Mouse (Mus musculus) forebrain, embryonic 14.5 days (tissue): ENCODE measurements at regions not wholly inside any gene's neighbourhood (a gene's known extent, or its start where the extent isn't known, plus 50 kb on each side); places are given as distances from the start of the nearest gene placed in this dataset.
A peak's percentile ranks its signal among the peaks of the same experiment; 100 is the strongest.

Source experiments
- ATAC-seq: fragments of 200-750 bp; cut with Nextera tagmentation; 2 replicates; pipeline ENCODE4 v1.8.0; 2017; ENCODE audit warnings: mild to moderate bottlenecking, moderate library complexity
- DNase-seq: peaks from one replicate; pipeline ENCODE4 v3.0.0-alpha.2; 2015; ENCODE audit warnings: low spot score
- H3K27ac ChIP-seq: fragments of 300-500 bp; sonication (generic); 2 replicates; pipeline ENCODE4 v1.5.1; 2014; ENCODE audit warnings: low read depth, mild to moderate bottlenecking, control low read depth, low read length, moderate library complexity
- H3K27me3 ChIP-seq: fragments of 300-500 bp; sonication (generic); replicated peaks from 2 replicates; pipeline ENCODE4 v1.6.1; 2014; ENCODE audit warnings: low read length, control low read depth, mixed read lengths; ENCODE audit not compliant: control insufficient read depth, insufficient read depth
- H3K36me3 ChIP-seq: fragments of 300-500 bp; sonication (generic); 2 replicates; pipeline ENCODE4 v1.6.1; 2014; ENCODE audit warnings: low read length, control low read depth; ENCODE audit not compliant: control insufficient read depth, insufficient read depth
- H3K4me1 ChIP-seq: fragments of 300-500 bp; sonication (generic); 2 replicates; pipeline ENCODE4 v1.6.1; 2014; ENCODE audit warnings: antibody characterized with exemption, low read length, control low read depth; ENCODE audit not compliant: control insufficient read depth, insufficient read depth
- H3K4me2 ChIP-seq: fragments of 300-500 bp; sonication (generic); 2 replicates; pipeline ENCODE4 v1.6.1; 2014; ENCODE audit warnings: mild to moderate bottlenecking, control low read depth, low read length
- H3K4me3 ChIP-seq: fragments of 300-500 bp; sonication (generic); 2 replicates; pipeline ENCODE4 v1.5.1; 2014; ENCODE audit warnings: low read depth, low read length, control low read depth
- H3K9ac ChIP-seq: fragments of 300-500 bp; sonication (generic); 2 replicates; pipeline ENCODE4 v1.6.1; 2014; ENCODE audit warnings: mild to moderate bottlenecking, low read length, control low read depth, moderate library complexity
- H3K9me3 ChIP-seq: fragments of 300-500 bp; sonication (generic); replicated peaks from 2 replicates; pipeline ENCODE4 v1.6.1; 2016; ENCODE audit warnings: low read length, control low read depth, mixed read lengths; ENCODE audit not compliant: control insufficient read depth
- WGBS: fragments of 180-500 bp; shearing (Covaris S2); extraction: QIAGEN DNeasy Blood & Tissue Kit; methylation state at CpG from one replicate; pipeline ENCODE4 v1.1.7; 2014; 5-methylcytosine and 5-hydroxymethylcytosine counted together

DNA sequence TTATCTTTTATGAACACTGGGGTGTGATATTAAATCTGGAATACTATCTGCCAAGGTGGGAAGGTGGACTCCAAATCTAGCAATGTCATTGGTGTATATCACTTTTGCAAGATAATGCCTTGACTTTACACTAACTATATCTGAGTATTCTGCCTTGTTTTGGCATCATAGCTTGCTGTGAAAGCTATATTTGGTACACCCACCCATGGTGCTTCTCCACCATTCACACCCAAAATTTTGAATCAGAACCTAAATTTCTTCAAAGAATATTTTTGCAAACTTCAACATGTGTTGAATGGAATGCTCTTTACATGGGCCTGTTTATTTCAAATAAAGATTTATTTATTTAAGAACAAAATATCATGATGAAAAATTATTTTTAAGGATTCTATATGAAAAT is 1087.0 kb downstream of the Dnajb9 start:
- no peaks in the 10 kb centered on the region for H3K27me3 ChIP-seq
- no peaks in the 10 kb centered on the region for H3K9me3 ChIP-seq
- DNase-seq: no peak
- ATAC-seq: no peak
- no peak overlapping the region for H3K27ac ChIP-seq
- H3K9ac ChIP-seq: no peak overlapping the region
- H3K4me2 ChIP-seq: no peak overlapping the region
- H3K4me3 ChIP-seq: no peak overlapping the region
- no peaks in the 10 kb centered on the region for H3K36me3 ChIP-seq
- no peaks in the 10 kb centered on the region for H3K4me1 ChIP-seq

DNA sequence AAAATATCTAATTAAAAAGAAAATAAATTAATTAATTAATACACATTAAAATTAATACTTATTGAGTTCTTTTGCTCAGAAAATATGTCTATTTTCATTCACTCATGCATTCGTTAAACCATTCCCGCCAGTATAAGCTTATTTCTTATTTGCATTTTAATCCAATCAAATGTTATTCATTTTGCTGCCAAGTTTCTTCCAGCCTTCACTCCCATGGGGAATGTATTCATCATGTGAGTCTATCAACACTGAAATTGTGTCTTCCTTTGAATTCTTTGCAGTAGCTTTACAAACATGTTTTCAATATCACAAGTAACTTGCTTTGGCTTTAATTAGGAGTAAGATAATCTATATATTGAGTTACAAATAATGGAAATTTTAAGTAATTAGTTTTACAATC is 1098.0 kb downstream of the Dnajb9 start:
- H3K27ac ChIP-seq: no peak overlapping the region
- no peak overlapping the region for H3K4me2 ChIP-seq
- 33% methylated on average over 2 of the region's 2 CpGs for WGBS
- H3K4me1 ChIP-seq: no peaks in the 10 kb centered on the region
- H3K27me3 ChIP-seq: no peaks in the 10 kb centered on the region
- no peak overlapping the region for H3K9ac ChIP-seq
- H3K9me3 ChIP-seq: no peaks in the 10 kb centered on the region
- no peak for ATAC-seq
- peak; percentile 65 for DNase-seq
- H3K36me3 ChIP-seq: no peaks in the 10 kb centered on the region
- H3K4me3 ChIP-seq: no peak overlapping the region

DNA sequence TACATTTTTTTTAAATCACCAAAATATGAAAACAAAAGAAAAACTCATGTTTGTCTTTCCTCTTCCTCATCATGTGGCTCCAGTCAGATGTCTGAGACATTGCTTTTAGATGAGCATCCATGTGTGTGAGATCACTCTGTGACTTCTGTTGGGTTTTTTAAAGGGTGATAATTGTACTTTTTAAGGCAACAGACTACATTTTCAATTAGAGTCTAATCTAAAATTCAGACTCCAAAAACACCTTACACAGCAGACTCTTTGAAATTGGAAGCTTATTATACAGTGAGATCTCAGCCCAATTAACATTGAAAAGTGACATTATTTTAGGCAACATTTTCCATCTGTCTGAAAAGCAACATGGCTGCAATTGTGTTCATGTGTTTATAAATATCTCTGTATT is 1110.7 kb downstream of the Dnajb9 start:
- DNase-seq: peak; percentile 62

DNA sequence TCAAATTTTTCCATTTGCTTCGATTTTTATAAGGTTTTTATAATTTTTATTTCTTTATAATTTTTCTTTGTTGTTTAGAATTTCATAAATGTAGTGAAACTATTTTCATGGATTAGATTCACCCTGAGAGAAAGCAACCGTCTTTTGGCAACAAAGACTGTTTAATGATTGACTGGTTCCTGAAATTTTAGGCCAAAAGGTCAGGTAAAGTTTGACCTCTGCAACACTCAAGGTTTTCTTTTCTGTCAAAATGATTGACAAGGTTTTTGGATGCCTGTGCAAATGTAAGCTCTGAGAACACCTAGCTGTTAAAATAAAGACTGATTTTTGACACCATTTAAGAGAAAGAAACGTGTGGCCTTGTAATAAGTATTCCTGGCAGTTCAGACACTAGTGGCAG is 1132.0 kb downstream of the Dnajb9 start:
- H3K4me3 ChIP-seq: no peak overlapping the region
- no peaks in the 10 kb centered on the region for H3K9me3 ChIP-seq
- H3K27ac ChIP-seq: no peak overlapping the region
- H3K9ac ChIP-seq: no peak overlapping the region
- H3K4me1 ChIP-seq: no peaks in the 10 kb centered on the region
- no peaks in the 10 kb centered on the region for H3K36me3 ChIP-seq
- DNase-seq (no peak), ATAC-seq (no peak)
- no peaks in the 10 kb centered on the region for H3K27me3 ChIP-seq
- WGBS: 51% methylated on average over 3 of the region's 3 CpGs
- H3K4me2 ChIP-seq: no peak overlapping the region

More for the DNA sequence above, 1110.7 kb downstream of the Dnajb9 start:
- Histone ChIP-seq H3K27me3 (no peaks in the 10 kb centered on the region), H3K36me3 (no peaks in the 10 kb centered on the region), H3K4me2 (no peak overlapping the region), H3K4me3 (no peak overlapping the region), H3K27ac (no peak overlapping the region), H3K9ac (no peak overlapping the region), H3K4me1 (no peaks in the 10 kb centered on the region), H3K9me3 (no peaks in the 10 kb centered on the region)
- peak; percentile 67 for ATAC-seq
